Mouse (Mus musculus): ENCODE measurements at regions not wholly inside any gene's neighbourhood (a gene's known extent, or its start where the extent isn't known, plus 50 kb on each side); places are given as distances from the start of the nearest gene placed in this dataset.

DNA sequence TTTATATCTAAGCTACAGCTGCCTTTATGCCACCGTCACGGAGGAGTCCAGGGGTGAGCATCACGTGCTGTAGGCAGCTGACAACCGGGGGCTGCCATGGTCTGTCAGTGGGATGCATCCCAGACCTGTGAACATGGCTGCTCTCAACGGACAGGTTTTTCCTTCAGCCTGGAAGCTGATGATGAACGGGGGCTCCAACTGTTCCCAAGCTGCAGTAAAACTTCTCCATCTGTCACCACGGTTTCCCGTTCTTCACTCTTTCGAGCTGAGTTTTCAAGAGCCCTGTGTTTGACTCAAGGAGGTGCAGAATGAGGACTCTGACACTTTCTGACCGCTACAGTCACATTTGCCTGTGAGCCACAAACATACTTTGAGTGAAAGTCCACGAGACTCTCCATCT is 535.7 kb upstream of the Tmem132c start:
- no peak for ATAC-seq (ENCODE audit: insufficient number of reproducible peaks, insufficient read depth, low FRiP score, low TSS enrichment, low read depth)
- Histone ChIP-seq H3K9ac (no peak overlapping the region), H3K4me2 (no peak overlapping the region), H3K4me3 (no peak overlapping the region), H3K9me3 (no peaks in the 10 kb centered on the region), H3K4me1 (no peaks in the 10 kb centered on the region), H3K36me3 (no peaks in the 10 kb centered on the region), H3K27me3 (no peaks in the 10 kb centered on the region), H3K27ac (no peak overlapping the region)
- WGBS = 72% methylated on average over 11 of the region's 11 CpGs

DNA sequence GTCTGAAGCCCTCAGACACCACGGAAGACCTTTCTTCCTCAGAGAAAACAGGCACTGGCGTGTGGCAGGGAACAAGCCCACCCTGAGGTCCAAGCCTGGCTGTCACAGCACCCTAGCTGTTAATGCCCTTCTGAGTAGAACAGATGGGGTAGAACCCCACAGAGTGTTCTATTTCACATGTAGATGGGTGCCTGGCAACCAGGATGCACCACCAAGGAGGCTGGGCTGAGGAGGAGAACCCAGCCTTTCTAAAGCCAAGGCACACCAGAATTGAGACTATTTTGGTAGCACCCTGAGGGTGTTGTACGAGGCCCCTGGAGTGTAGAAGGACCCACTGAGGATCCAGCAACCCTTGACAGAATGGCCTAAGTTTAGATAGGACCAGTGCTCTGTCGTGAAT is 534.9 kb upstream of the Tmem132c start:
- H3K27ac ChIP-seq = no peak overlapping the region
- H3K4me2 ChIP-seq = no peak overlapping the region
- no peaks in the 10 kb centered on the region for H3K27me3 ChIP-seq
- ATAC-seq (ENCODE audit: insufficient number of reproducible peaks, insufficient read depth, low FRiP score, low TSS enrichment, low read depth) = no peak
- H3K4me1 ChIP-seq = no peaks in the 10 kb centered on the region
- H3K9me3 ChIP-seq = no peaks in the 10 kb centered on the region
- H3K4me3 ChIP-seq = no peak overlapping the region
- WGBS = 79% methylated on average over 4 of the region's 4 CpGs
- H3K9ac ChIP-seq = no peak overlapping the region
- H3K36me3 ChIP-seq = no peaks in the 10 kb centered on the region

DNA sequence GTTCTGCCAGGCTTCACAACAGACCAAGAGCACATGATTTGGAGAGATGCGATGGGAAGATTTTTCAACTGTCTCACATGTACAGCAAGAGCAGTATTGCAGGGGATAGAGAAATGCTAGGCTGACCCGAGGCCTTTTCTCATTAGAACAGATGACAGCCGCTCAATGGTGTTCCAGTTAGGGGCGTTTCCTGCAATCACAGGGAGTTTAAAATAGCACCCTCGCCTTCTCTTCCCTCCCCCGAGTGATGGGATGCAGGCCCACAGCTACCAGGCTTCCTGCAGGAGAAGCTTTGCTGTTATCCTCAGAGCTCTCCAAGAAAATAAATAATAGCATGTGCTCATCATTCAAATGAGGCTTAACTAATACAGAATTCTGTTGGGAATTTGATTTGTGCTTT is 526.9 kb upstream of the Tmem132c start:
- Histone ChIP-seq H3K9me3 (no peaks in the 10 kb centered on the region; the same call in 1 of the 2 replicates), H3K27me3 (no peaks in the 10 kb centered on the region), H3K9ac (no peak overlapping the region), H3K4me3 (no peak overlapping the region), H3K4me2 (no peak overlapping the region), H3K4me1 (no peaks in the 10 kb centered on the region), H3K27ac (no peak overlapping the region), H3K36me3 (no peaks in the 10 kb centered on the region)
- 47% methylated on average over 6 of the region's 6 CpGs for WGBS
- no peak for ATAC-seq (ENCODE audit: insufficient number of reproducible peaks, insufficient read depth, low FRiP score, low TSS enrichment, low read depth)

DNA sequence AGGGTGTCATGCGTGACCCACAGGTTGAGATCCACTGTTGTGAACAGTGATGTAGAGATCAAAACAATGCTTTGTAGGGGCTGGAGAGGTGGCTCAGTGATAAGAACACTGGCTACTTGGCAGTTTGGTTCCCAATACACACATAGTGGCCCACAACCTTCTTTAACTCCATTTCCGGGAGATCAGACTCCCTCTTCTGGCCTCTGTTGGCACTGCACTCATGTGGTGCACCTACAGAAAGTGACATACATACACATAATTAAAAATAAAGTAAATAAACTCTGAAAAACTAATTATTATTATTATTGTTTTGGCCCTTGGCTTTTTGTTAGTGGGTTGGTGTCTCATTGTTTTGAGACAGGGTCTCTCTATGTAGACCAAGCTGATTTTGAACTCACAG is 523.2 kb upstream of the Tmem132c start:
- no peaks in the 10 kb centered on the region; the same call in 1 of the 2 replicates for H3K9me3 ChIP-seq
- no peaks in the 10 kb centered on the region for H3K4me1 ChIP-seq
- H3K9ac ChIP-seq = no peak overlapping the region
- H3K4me3 ChIP-seq = no peak overlapping the region
- WGBS = 92% methylated on average over 2 of the region's 2 CpGs
- no peaks in the 10 kb centered on the region for H3K36me3 ChIP-seq
- no peak for ATAC-seq (ENCODE audit: insufficient number of reproducible peaks, insufficient read depth, low FRiP score, low TSS enrichment, low read depth)
- H3K27me3 ChIP-seq = peaks cover 7% of the 10 kb centered on the region; the same call in 1 of the 2 replicates
- H3K27ac ChIP-seq = no peak overlapping the region
- no peak overlapping the region for H3K4me2 ChIP-seq

DNA sequence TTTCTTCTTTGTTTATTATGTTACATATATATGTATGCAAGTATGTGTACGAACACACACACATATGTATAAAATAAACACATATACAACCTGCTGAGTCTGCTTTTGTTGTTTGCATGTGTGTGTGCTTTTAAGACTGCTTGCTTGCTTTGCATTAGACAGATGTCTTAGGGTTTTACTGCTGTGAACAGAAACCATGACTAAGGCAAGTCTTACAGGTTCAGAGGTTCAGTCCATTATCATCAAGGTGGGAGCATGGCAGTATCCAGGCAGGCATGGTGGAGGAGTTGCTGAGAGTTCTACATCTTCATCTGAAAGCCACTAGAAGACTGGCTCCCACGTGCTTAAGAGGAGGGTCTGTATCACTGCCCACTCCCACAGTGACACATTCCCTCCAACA is 520.3 kb upstream of the Tmem132c start:
- Histone ChIP-seq H3K9me3 (no peaks in the 10 kb centered on the region; the same call in 1 of the 2 replicates), H3K4me1 (0 out of 2 replicates have a peak, but pooled peaks cover 2% of the 10 kb centered on the region), H3K36me3 (no peaks in the 10 kb centered on the region), H3K9ac (no peak overlapping the region), H3K4me3 (no peak overlapping the region), H3K27me3 (peaks cover 7% of the 10 kb centered on the region; the same call in 1 of the 2 replicates), H3K4me2 (no peak overlapping the region), H3K27ac (no peak overlapping the region)
- no peak for ATAC-seq (ENCODE audit: insufficient number of reproducible peaks, insufficient read depth, low FRiP score, low TSS enrichment, low read depth)
- 90% methylated on average over 2 of the region's 2 CpGs for WGBS

DNA sequence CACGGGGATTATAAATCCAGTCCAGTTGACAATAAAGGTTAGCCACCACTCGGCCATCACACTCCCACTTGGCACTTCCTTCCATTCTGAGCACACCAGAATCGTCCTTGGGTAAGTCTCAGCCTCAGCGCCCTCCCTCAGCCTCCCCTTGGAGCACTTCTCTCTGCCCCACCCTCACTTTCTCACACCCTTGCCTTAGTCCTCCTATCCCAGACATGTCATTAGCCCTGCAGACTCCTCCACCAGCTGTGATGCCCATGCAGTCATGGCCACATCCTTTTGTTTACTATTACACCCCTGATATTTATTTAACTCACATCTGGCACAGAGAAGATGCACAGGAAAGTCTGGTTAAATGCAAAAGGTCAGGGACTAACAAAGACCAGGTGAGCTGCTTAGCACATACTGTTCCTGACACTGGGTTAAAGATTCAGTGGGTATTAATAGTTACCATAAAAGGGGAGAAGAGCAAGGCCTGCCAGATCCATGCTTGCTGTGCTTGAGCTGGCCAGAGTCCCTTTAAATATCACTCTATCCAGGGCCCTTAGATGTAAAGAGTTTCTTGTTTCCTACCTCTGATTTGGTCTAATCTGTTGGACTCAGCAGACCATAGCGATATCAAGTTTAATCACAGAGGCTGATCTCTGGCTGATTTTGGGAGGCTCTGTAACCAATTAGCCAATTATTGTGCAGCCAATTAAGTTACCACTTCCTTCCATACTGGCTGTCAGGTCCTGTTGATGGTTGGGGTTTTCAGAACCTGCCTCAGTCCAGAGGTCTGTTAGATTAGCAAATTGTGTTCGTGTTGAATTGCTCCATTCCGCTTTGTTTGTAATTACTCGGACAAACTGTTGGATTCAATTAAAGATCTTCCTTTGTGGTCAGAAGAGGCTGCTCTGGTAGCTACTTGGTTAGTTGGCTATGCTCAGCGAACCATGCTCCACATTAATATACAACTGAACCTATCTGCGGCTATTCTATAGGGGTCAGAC is 518.0 kb upstream of the Tmem132c start:
- Histone ChIP-seq H3K4me2 (no peak overlapping the region), H3K4me1 (0 out of 2 replicates have a peak, but pooled peaks cover 2% of the 10 kb centered on the region), H3K9me3 (no peaks in the 10 kb centered on the region), H3K36me3 (no peaks in the 10 kb centered on the region), H3K27me3 (peaks cover 7% of the 10 kb centered on the region; the same call in 1 of the 2 replicates), H3K4me3 (no peak overlapping the region), H3K9ac (no peak overlapping the region), H3K27ac (no peak overlapping the region)
- no peak for ATAC-seq (ENCODE audit: insufficient number of reproducible peaks, insufficient read depth, low FRiP score, low TSS enrichment, low read depth)
- 41% methylated on average over 10 of the region's 10 CpGs for WGBS

DNA sequence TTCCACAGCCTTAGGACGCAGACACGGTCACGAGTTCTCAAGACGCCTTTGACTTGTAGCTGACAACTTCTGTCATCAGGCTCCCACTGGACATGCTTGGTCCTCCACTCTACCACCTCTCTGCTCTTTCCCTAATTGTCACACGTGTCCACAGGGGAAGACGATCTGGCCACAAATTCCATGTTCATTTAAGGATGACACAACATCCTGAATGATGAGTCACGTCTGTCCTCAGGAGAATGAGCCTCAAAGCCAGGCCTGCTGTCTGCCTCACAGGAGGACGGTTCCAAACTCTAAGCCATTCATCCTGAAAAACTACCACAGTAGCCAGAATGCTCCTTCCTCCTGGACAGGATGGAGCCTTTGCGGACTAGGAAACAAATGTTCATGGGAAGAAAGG is 517.3 kb upstream of the Tmem132c start:
- H3K9ac ChIP-seq = no peak overlapping the region
- no peaks in the 10 kb centered on the region for H3K9me3 ChIP-seq
- ATAC-seq (ENCODE audit: insufficient number of reproducible peaks, insufficient read depth, low FRiP score, low TSS enrichment, low read depth) = no peak
- H3K36me3 ChIP-seq = no peaks in the 10 kb centered on the region
- H3K4me3 ChIP-seq = no peak overlapping the region
- H3K4me2 ChIP-seq = no peak overlapping the region
- H3K27me3 ChIP-seq = peaks cover 7% of the 10 kb centered on the region; the same call in 1 of the 2 replicates
- no peak overlapping the region for H3K27ac ChIP-seq
- H3K4me1 ChIP-seq = 0 out of 2 replicates have a peak, but pooled peaks cover 2% of the 10 kb centered on the region
- 57% methylated on average over 9 of the region's 9 CpGs for WGBS

DNA sequence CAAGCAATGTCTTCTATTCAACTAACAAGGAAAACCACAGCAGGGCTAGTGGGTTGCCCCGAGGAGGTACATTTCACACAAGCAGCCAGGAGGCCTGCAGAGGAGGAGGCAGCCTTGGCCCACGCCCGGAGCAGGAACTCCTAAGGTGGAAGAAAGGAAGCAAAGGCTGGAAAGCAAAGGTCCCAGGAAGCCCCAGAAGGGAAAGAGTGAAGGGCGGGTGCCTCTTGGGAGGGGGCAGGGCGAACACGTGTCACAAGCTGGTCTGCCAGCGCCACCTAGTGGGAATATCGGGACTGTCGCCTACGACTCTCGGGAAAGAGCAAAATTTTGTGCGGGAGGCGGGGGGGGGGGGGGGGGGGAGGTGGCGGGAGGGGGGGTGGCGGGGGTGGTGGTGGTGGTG is 508.1 kb upstream of the Tmem132c start:
- no peak for ATAC-seq (ENCODE audit: insufficient number of reproducible peaks, insufficient read depth, low FRiP score, low TSS enrichment, low read depth)
- peaks cover 2% of the 10 kb centered on the region; the same call in 1 of the 2 replicates for H3K4me1 ChIP-seq
- H3K36me3 ChIP-seq = no peaks in the 10 kb centered on the region
- peak overlapping the region; percentile 34 for H3K4me3 ChIP-seq
- peak overlapping the region; percentile 57; the same call in 1 of the 2 replicates for H3K9ac ChIP-seq
- 4% methylated on average over 8 of the region's 15 CpGs for WGBS
- peak overlapping the region; percentile 61 for H3K4me2 ChIP-seq
- H3K9me3 ChIP-seq = no peaks in the 10 kb centered on the region
- H3K27me3 ChIP-seq = no peaks in the 10 kb centered on the region
- no peak overlapping the region for H3K27ac ChIP-seq

DNA sequence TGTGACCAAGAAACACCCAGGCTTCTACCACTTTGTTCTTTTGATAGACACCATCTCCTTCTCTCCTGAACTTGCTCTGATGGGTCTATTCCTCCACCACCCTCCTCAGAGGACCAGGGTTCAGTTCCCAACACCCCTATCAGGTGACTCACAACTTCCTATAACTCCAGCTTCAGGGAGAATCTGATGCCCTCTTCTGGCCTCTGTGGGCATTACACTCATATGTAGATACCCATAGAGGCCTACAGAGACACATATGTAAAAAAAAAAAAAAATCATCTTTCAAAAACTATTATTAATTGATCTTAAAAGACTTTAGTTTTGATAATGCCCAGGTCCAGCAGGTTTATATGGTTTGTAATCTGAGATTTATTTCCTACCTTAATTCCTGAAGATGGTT is 505.9 kb upstream of the Tmem132c start:
- Histone ChIP-seq H3K36me3 (no peaks in the 10 kb centered on the region), H3K4me3 (no peak overlapping the region), H3K9me3 (no peaks in the 10 kb centered on the region), H3K27me3 (no peaks in the 10 kb centered on the region), H3K4me2 (no peak overlapping the region), H3K9ac (no peak overlapping the region), H3K27ac (no peak overlapping the region), H3K4me1 (peaks cover 2% of the 10 kb centered on the region; the same call in 1 of the 2 replicates)
- ATAC-seq (ENCODE audit: insufficient number of reproducible peaks, insufficient read depth, low FRiP score, low TSS enrichment, low read depth) = no peak

DNA sequence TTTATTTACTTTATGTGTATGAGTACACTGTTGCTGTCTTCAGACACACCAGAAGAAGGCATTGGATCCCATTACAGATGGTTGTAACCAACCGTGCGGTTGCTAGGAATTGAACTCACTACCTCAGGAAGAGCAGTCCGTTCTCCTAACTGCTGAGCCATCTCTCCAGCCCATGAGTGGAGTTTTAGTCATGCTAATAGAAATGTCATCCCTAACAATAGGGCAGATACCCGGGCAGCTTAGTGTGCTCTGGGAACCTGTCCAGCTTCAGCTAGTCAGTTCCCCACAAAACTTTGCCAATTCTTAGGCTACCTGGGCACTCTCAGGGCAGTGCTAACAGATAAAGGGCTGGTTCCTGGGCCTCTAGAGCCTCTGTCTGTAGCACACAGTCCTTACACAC is 503.9 kb upstream of the Tmem132c start:
- Histone ChIP-seq H3K36me3 (no peaks in the 10 kb centered on the region), H3K9ac (no peak overlapping the region), H3K27ac (no peak overlapping the region), H3K9me3 (no peaks in the 10 kb centered on the region), H3K4me2 (no peak overlapping the region), H3K4me3 (no peak overlapping the region), H3K27me3 (no peaks in the 10 kb centered on the region), H3K4me1 (peaks cover 9% of the 10 kb centered on the region)
- no peak for ATAC-seq (ENCODE audit: insufficient number of reproducible peaks, insufficient read depth, low FRiP score, low TSS enrichment, low read depth)
- WGBS = 77% methylated on average over 4 of the region's 4 CpGs

DNA sequence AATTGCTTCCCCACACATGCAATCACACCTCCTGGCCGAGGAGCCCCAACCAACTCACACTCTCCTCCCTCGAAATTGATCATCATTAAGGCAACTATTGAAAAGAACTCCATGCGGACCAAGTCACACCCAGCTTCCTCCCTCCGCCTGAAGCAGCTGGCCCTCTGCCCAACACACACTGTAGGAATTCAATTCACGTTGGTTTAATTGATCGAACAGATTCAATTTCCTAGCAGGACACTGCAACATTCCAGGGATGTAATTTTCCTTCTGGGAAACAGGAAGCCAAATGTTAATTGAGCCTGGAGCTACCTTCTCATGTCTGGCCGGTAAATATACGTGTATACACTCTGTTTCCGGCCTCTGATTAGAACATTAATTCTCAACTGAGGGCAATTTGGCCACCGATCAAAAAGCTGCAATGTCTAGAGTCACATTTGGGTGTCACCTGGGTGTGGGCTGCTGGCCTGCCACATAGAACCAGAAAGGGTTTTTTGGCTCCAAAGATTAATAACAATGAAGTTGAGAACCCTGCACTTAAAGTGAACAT is 500.7 kb upstream of the Tmem132c start:
- H3K4me1 ChIP-seq = peaks cover 7% of the 10 kb centered on the region
- ATAC-seq (ENCODE audit: insufficient number of reproducible peaks, insufficient read depth, low FRiP score, low TSS enrichment, low read depth) = no peak
- no peak overlapping the region for H3K4me3 ChIP-seq
- no peaks in the 10 kb centered on the region for H3K36me3 ChIP-seq
- WGBS = 35% methylated on average over 10 of the region's 10 CpGs
- H3K9me3 ChIP-seq = no peaks in the 10 kb centered on the region
- H3K27me3 ChIP-seq = no peaks in the 10 kb centered on the region
- H3K4me2 ChIP-seq = no peak overlapping the region
- H3K27ac ChIP-seq = no peak overlapping the region
- no peak overlapping the region for H3K9ac ChIP-seq

DNA sequence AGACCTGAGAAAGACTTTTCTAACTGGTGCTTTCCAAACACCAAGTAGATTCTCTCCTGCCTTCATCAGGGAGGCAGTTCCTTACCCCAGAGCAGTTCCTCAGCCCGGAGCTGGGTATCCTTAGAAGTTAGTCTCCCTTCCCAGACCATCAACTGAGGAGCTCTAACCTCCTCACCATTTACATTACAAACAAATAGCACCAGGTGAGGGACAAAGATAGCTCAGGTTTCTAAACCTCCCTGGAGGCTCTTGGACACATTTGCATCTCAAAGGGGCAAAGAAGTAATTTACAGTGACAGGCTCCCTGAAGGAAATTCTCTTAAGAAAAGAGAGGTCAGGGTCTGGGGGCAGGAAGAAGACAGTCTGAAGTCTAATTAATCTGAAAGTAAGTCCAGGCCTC is 486.5 kb upstream of the Tmem132c start:
- H3K4me3 ChIP-seq = no peak overlapping the region
- no peak overlapping the region for H3K27ac ChIP-seq
- no peaks in the 10 kb centered on the region for H3K9me3 ChIP-seq
- no peaks in the 10 kb centered on the region for H3K4me1 ChIP-seq
- WGBS = 13% methylated on average over 1 of the region's 1 CpGs
- H3K9ac ChIP-seq = no peak overlapping the region
- no peak overlapping the region for H3K4me2 ChIP-seq
- H3K27me3 ChIP-seq = no peaks in the 10 kb centered on the region
- ATAC-seq (ENCODE audit: insufficient number of reproducible peaks, insufficient read depth, low FRiP score, low TSS enrichment, low read depth) = no peak
- no peaks in the 10 kb centered on the region for H3K36me3 ChIP-seq

Data from embryonic facial prominence, embryonic 13.5 days (tissue).